Mouse (Mus musculus): Measurements from ENCODE around the gene Efcab9. TPM values are rescaled to one million over a fixed set of nuclear protein-coding genes. Genes with fewer than 3 reads are reported as not detected.

Gene Efcab9
- polyA plus RNA-seq, 1 experiment, result not detected

DNA sequence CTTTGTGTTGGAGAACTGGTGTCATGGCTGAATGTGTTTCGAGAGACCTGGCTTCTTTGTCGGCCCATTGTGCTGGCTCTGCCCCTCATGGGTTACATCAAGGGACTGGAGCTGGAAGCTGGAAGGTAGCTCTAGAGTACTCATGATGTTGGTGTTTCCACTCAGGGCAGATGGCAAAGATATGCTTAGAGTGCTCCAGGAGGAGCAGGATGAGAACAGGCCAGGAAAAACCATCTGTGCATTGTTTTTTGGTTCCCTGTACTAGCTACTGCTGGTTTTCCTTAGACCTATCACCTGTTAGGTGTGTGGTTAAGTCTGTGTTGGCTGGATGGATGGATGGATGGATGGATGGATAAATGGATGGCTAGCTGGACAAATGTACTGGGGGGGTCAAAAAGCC is 41.8 kb upstream of the Efcab9 start:
- Histone ChIP-seq H3K27ac (ENCODE audit: insufficient read depth, low read length) (no peak overlapping the region), H3K4me3 (ENCODE audit: low read depth, low read length) (no peak overlapping the region), H3K9ac (ENCODE audit: low read depth, poor library complexity, severe bottlenecking) (no peak overlapping the region), H3K27me3 (ENCODE audit: control insufficient read depth, insufficient read depth, low read length, poor library complexity, severe bottlenecking) (no peaks in the 10 kb centered on the region), H3K4me1 (ENCODE audit: control insufficient read depth, insufficient read depth, low read length) (no peaks in the 10 kb centered on the region), H3K9me3 (replicated peaks; ENCODE audit: control insufficient read depth, insufficient read depth, low read length, poor library complexity, severe bottlenecking) (no peaks in the 10 kb centered on the region), H3K36me3 (ENCODE audit: control insufficient read depth, insufficient read depth, low read length, poor library complexity, severe bottlenecking) (no peaks in the 10 kb centered on the region)
- TF ChIP-seq POLR2A (IDR thresholded peaks at IDR 0.05; ENCODE audit: insufficient read depth, low read length) (no peak), CTCF (IDR thresholded peaks at IDR 0.05; ENCODE audit: low read depth, low read length) (no peak), EP300 (IDR thresholded peaks at IDR 0.05; ENCODE audit: insufficient read depth, low read depth, low read length) (no peak)

DNA sequence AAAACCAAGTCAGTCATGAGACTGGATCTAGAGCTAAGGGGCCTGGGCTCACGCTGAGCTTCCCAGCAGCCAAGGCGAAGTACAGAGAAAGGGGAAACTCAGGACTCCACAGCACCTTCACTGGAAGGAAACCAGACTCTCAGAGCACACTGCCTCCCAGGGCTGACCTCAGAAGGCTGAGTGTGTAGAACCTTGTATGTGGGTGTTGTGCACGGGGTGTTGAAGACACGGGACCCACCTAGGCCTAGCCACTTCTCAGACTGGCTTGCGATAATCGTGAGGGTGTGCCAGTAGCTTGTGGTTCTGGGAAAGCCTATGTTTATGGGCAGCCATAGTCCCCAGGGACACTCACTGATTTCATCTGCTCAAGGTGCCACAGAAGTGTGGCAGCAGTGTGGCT is 39.2 kb upstream of the Efcab9 start:
- H3K27ac ChIP-seq (ENCODE audit: insufficient read depth, low read length), result no peak overlapping the region
- H3K4me1 ChIP-seq (ENCODE audit: control insufficient read depth, insufficient read depth, low read length), result peaks cover 4% of the 10 kb centered on the region
- H3K36me3 ChIP-seq (ENCODE audit: control insufficient read depth, insufficient read depth, low read length, poor library complexity, severe bottlenecking), result no peaks in the 10 kb centered on the region
- no peak overlapping the region for H3K9ac ChIP-seq (ENCODE audit: low read depth, poor library complexity, severe bottlenecking)
- H3K9me3 ChIP-seq (replicated peaks; ENCODE audit: control insufficient read depth, insufficient read depth, low read length, poor library complexity, severe bottlenecking), result no peaks in the 10 kb centered on the region
- no peaks in the 10 kb centered on the region for H3K27me3 ChIP-seq (ENCODE audit: control insufficient read depth, insufficient read depth, low read length, poor library complexity, severe bottlenecking)
- TF ChIP-seq POLR2A (IDR thresholded peaks at IDR 0.05; ENCODE audit: insufficient read depth, low read length) (no peak), CTCF (IDR thresholded peaks at IDR 0.05; ENCODE audit: low read depth, low read length) (no peak), EP300 (IDR thresholded peaks at IDR 0.05; ENCODE audit: insufficient read depth, low read depth, low read length) (no peak)
- no peak overlapping the region for H3K4me3 ChIP-seq (ENCODE audit: low read depth, low read length)

GRCm38 (mm10) chr11:32568637-32569293 is 36.9 kb upstream of the Efcab9 start:
- H3K4me1 ChIP-seq (ENCODE audit: control insufficient read depth, insufficient read depth, low read length), result peaks cover 4% of the 10 kb centered on the region
- no peaks in the 10 kb centered on the region for H3K36me3 ChIP-seq (ENCODE audit: control insufficient read depth, insufficient read depth, low read length, poor library complexity, severe bottlenecking)
- TF ChIP-seq EP300 (IDR thresholded peaks at IDR 0.05; ENCODE audit: insufficient read depth, low read depth, low read length), result no peak
- TF ChIP-seq CTCF (IDR thresholded peaks at IDR 0.05; ENCODE audit: low read depth, low read length), result no peak
- TF ChIP-seq POLR2A (IDR thresholded peaks at IDR 0.05; ENCODE audit: insufficient read depth, low read length), result no peak
- no peaks in the 10 kb centered on the region for H3K27me3 ChIP-seq (ENCODE audit: control insufficient read depth, insufficient read depth, low read length, poor library complexity, severe bottlenecking)
- no peak overlapping the region for H3K27ac ChIP-seq (ENCODE audit: insufficient read depth, low read length)
- H3K4me3 ChIP-seq (ENCODE audit: low read depth, low read length), result no peak overlapping the region
- no peak overlapping the region for H3K9ac ChIP-seq (ENCODE audit: low read depth, poor library complexity, severe bottlenecking)
- no peaks in the 10 kb centered on the region for H3K9me3 ChIP-seq (replicated peaks; ENCODE audit: control insufficient read depth, insufficient read depth, low read length, poor library complexity, severe bottlenecking)

GRCm38 (mm10) chr11:32568060-32568459 is 36.2 kb upstream of the Efcab9 start:
- TF ChIP-seq POLR2A (IDR thresholded peaks at IDR 0.05; ENCODE audit: insufficient read depth, low read length), result no peak
- TF ChIP-seq EP300 (IDR thresholded peaks at IDR 0.05; ENCODE audit: insufficient read depth, low read depth, low read length), result no peak
- TF ChIP-seq CTCF (IDR thresholded peaks at IDR 0.05; ENCODE audit: low read depth, low read length), result no peak
- Histone ChIP-seq H3K27ac (ENCODE audit: insufficient read depth, low read length) (no peak overlapping the region), H3K4me1 (ENCODE audit: control insufficient read depth, insufficient read depth, low read length) (peaks cover 4% of the 10 kb centered on the region), H3K9me3 (replicated peaks; ENCODE audit: control insufficient read depth, insufficient read depth, low read length, poor library complexity, severe bottlenecking) (no peaks in the 10 kb centered on the region), H3K36me3 (ENCODE audit: control insufficient read depth, insufficient read depth, low read length, poor library complexity, severe bottlenecking) (no peaks in the 10 kb centered on the region), H3K27me3 (ENCODE audit: control insufficient read depth, insufficient read depth, low read length, poor library complexity, severe bottlenecking) (no peaks in the 10 kb centered on the region), H3K9ac (ENCODE audit: low read depth, poor library complexity, severe bottlenecking) (no peak overlapping the region), H3K4me3 (ENCODE audit: low read depth, low read length) (no peak overlapping the region)

DNA sequence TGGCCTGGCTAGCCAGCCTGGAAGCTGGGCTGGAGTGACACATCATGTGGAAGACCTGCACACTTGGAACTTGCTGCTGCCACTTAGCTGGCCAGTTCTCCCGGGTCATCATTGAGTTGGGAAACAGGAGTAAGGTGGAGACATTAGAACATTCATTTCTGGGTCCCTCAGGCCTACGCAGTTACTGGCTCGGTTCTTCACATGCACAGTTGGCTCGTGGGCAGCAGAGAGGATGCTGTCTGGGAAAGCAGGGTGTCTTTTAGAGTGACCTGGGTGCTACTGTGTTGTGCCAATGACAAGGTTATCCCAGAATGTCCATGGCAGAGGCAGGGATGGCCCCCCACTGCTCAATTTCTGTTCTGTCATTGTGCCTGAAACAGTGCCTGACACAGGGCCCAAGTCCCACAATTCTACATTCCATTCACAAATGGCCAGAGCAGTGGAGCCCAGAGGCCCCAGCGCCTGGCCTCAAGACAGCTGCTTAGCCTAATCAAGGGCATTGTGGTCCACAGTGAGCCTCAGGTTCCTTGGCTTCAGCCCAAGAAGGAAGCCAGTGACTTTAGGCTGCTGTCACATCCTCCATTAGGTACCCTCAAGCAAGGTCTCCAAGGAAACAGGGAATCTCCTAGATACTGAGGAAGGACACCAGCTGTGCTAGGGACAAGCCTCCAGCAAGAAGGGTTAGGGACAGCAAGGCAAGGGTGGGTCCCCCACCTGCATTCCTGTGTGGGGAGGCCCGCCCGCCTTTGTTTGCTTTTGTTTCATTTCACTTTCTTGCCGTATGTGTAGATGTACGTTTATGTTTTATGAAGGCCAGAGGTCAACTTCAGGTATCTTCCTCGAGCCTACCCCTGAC is 35.3 kb upstream of the Efcab9 start:
- TF ChIP-seq EP300 (IDR thresholded peaks at IDR 0.05; ENCODE audit: insufficient read depth, low read depth, low read length), result 0 out of 2 replicates have a peak, but pooled peaks have one; percentile 40
- TF ChIP-seq POLR2A (IDR thresholded peaks at IDR 0.05; ENCODE audit: insufficient read depth, low read length), result no peak
- TF ChIP-seq CTCF (IDR thresholded peaks at IDR 0.05; ENCODE audit: low read depth, low read length), result no peak
- no peak overlapping the region for H3K9ac ChIP-seq (ENCODE audit: low read depth, poor library complexity, severe bottlenecking)

DNA sequence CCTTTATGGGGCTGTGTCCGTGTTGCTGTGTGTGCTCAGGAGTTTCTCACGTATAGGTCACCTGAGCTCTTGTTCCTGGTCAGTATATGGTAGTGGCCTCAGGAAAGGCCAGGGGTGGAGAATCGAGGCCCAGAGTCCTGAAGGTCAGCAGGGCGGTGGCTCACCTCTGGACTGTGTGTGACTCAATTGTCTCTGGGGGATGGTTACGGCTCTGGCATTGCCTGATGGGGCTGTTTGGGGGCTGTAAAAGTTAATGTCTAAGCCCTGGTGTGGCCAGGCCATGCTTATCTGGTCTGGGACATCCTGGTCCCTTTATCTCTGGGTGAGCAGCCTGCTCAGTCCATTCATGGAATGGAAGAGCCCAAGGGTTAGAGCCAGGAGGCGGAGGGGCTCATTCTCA is 34.3 kb upstream of the Efcab9 start:
- Histone ChIP-seq H3K9me3 (replicated peaks; ENCODE audit: control insufficient read depth, insufficient read depth, low read length, poor library complexity, severe bottlenecking) (no peaks in the 10 kb centered on the region), H3K36me3 (ENCODE audit: control insufficient read depth, insufficient read depth, low read length, poor library complexity, severe bottlenecking) (no peaks in the 10 kb centered on the region), H3K27me3 (ENCODE audit: control insufficient read depth, insufficient read depth, low read length, poor library complexity, severe bottlenecking) (no peaks in the 10 kb centered on the region), H3K4me1 (ENCODE audit: control insufficient read depth, insufficient read depth, low read length) (peaks cover 4% of the 10 kb centered on the region), H3K27ac (ENCODE audit: insufficient read depth, low read length) (no peak overlapping the region), H3K9ac (ENCODE audit: low read depth, poor library complexity, severe bottlenecking) (no peak overlapping the region), H3K4me3 (ENCODE audit: low read depth, low read length) (no peak overlapping the region)
- TF ChIP-seq CTCF (IDR thresholded peaks at IDR 0.05; ENCODE audit: low read depth, low read length), result no peak
- no peak for TF ChIP-seq POLR2A (IDR thresholded peaks at IDR 0.05; ENCODE audit: insufficient read depth, low read length)
- no peak for TF ChIP-seq EP300 (IDR thresholded peaks at IDR 0.05; ENCODE audit: insufficient read depth, low read depth, low read length)

More for the DNA sequence above, 35.3 kb upstream of the Efcab9 start:
- Histone ChIP-seq H3K27me3 (ENCODE audit: control insufficient read depth, insufficient read depth, low read length, poor library complexity, severe bottlenecking) (no peaks in the 10 kb centered on the region), H3K4me1 (ENCODE audit: control insufficient read depth, insufficient read depth, low read length) (peaks cover 4% of the 10 kb centered on the region), H3K9me3 (replicated peaks; ENCODE audit: control insufficient read depth, insufficient read depth, low read length, poor library complexity, severe bottlenecking) (no peaks in the 10 kb centered on the region), H3K36me3 (ENCODE audit: control insufficient read depth, insufficient read depth, low read length, poor library complexity, severe bottlenecking) (no peaks in the 10 kb centered on the region), H3K27ac (ENCODE audit: insufficient read depth, low read length) (no peak overlapping the region), H3K4me3 (ENCODE audit: low read depth, low read length) (no peak overlapping the region)

Data from ES-Bruce4 (cell line).